Mouse (Mus musculus) C2C12 (cell line): ENCODE measurements around the gene Car7. TPM values are rescaled to one million over a fixed set of nuclear protein-coding genes. Genes with fewer than 3 reads are reported as not detected.

Experiments used
- H3K27me3 ChIP-seq: one replicate; pipeline ENCODE4 v1.6.1; 2011; ENCODE audit not compliant: control insufficient read depth, insufficient read depth, insufficient read length
- H3K36me3 ChIP-seq: one replicate; pipeline ENCODE4 v1.6.1; 2011; ENCODE audit not compliant: control insufficient read depth, insufficient read depth
- H3K4me3 ChIP-seq: one replicate; pipeline ENCODE4 v1.5.1; 2011; ENCODE audit warnings: mild to moderate bottlenecking, control low read depth; ENCODE audit not compliant: poor library complexity, insufficient read depth, severe bottlenecking
- H3K79me2 ChIP-seq: one replicate; pipeline ENCODE4 v1.6.1; 2011; ENCODE audit not compliant: control insufficient read depth, insufficient read depth
- H3K79me3 ChIP-seq: one replicate; pipeline ENCODE4 v1.6.1; 2011; ENCODE audit warnings: low read depth, control low read depth
- H3ac ChIP-seq: one replicate; pipeline ENCODE3; 2011; ENCODE audit warnings: low read depth; ENCODE audit not compliant: control insufficient read depth, insufficient read length
- CEBPB ChIP-seq: IDR thresholded peaks from one replicate; pipeline ENCODE4 v1.6.1; 2011; ENCODE audit warnings: low read depth, mild to moderate bottlenecking, control low read depth, moderate library complexity
- CTCF ChIP-seq: IDR thresholded peaks from one replicate; pipeline ENCODE4 v1.5.1; 2011; ENCODE audit not compliant: control insufficient read depth, insufficient read depth, insufficient read length
- FOSL1 ChIP-seq: IDR thresholded peaks from one replicate; pipeline ENCODE4 v1.8.0; 2011; ENCODE audit warnings: mild to moderate bottlenecking, low read length; ENCODE audit not compliant: poor library complexity, insufficient read depth, severe bottlenecking
- MAX ChIP-seq: IDR thresholded peaks from one replicate; pipeline ENCODE4 v1.6.1; 2011; ENCODE audit warnings: mild to moderate bottlenecking, control low read depth
- MYOD1 ChIP-seq: IDR thresholded peaks from one replicate; pipeline ENCODE4 v1.6.1; 2011; ENCODE audit warnings: low read depth; ENCODE audit not compliant: control insufficient read depth, insufficient read length
- MYOG ChIP-seq: IDR thresholded peaks from one replicate; pipeline ENCODE4 v1.6.1; 2011; ENCODE audit not compliant: control insufficient read depth, insufficient read length; ENCODE audit errors: extremely low read depth
- USF1 ChIP-seq: IDR thresholded peaks from one replicate; pipeline ENCODE4 v1.6.1; 2011; ENCODE audit warnings: low read depth, mild to moderate bottlenecking, control low read depth, moderate library complexity
- polyA plus RNA-seq: library from polyadenylated mRNA; unstranded; fragments of >200 nt; fragmentation: generic; extraction: Trizol; gene quantifications from one replicate; pipeline ENCODE4 v1.2.1, GENCODE M21; 2012; ENCODE audit warnings: missing spikeins

Gene Car7
- polyA plus RNA-seq, 1 experiment: 0.16 TPM

GRCm38 (mm10) chr8:104533551-104533950 is 938 bp upstream of the Car7 start:
- Histone ChIP-seq H3K79me2 (peaks cover 39% of the 10 kb centered on the region), H3K36me3 (peaks cover 19% of the 10 kb centered on the region), H3K27me3 (no peaks in the 10 kb centered on the region), H3K4me3 (peak overlapping the region; percentile 82), H3ac (no peak overlapping the region), H3K79me3 (peaks cover 22% of the 10 kb centered on the region)
- no peak for TF ChIP-seq USF1
- no peak for TF ChIP-seq CTCF
- no peak for TF ChIP-seq MYOG
- TF ChIP-seq MAX: no peak
- no peak for TF ChIP-seq CEBPB
- no peak for TF ChIP-seq MYOD1
- no peak for TF ChIP-seq FOSL1

- peaks cover 39% of the 10 kb centered on the region for H3K79me2 ChIP-seq
- TF ChIP-seq MYOG: no peak
- TF ChIP-seq FOSL1: no peak
- no peak for TF ChIP-seq USF1
- TF ChIP-seq MYOD1: no peak
- TF ChIP-seq MAX: no peak
- TF ChIP-seq CTCF: no peak
- no peak for TF ChIP-seq CEBPB
- peaks cover 22% of the 10 kb centered on the region for H3K79me3 ChIP-seq
Measured at GRCm38 (mm10) chr8:104534779-104535141, 271 bp downstream of the Car7 start.

GRCm38 (mm10) chr8:104535378-104535777 is 889 bp downstream of the Car7 start:
- Histone ChIP-seq H3ac (peak overlapping the region; percentile 51), H3K79me3 (peaks cover 22% of the 10 kb centered on the region), H3K4me3 (peak overlapping the region; percentile 82), H3K79me2 (peaks cover 38% of the 10 kb centered on the region), H3K27me3 (peaks cover 9% of the 10 kb centered on the region), H3K36me3 (peaks cover 4% of the 10 kb centered on the region)
- TF ChIP-seq CTCF (no peak), MYOD1 (no peak), MYOG (no peak), CEBPB (no peak), MAX (no peak), FOSL1 (no peak), USF1 (no peak)

More at GRCm38 (mm10) chr8:104534779-104535141, 271 bp downstream of the Car7 start:
- H3K27me3 ChIP-seq: peaks cover 2% of the 10 kb centered on the region
- H3ac ChIP-seq: peak overlapping the region; percentile 32
- H3K4me3 ChIP-seq: peak overlapping the region; percentile 82
- peaks cover 8% of the 10 kb centered on the region for H3K36me3 ChIP-seq

GRCm38 (mm10) chr8:104536028-104536427 is 1.5 kb downstream of the Car7 start:
- peaks cover 15% of the 10 kb centered on the region for H3K27me3 ChIP-seq
- no peaks in the 10 kb centered on the region for H3K36me3 ChIP-seq
- H3K79me3 ChIP-seq: peaks cover 21% of the 10 kb centered on the region
- TF ChIP-seq MYOG (no peak), CEBPB (no peak), USF1 (peak; percentile 24)
- H3K4me3 ChIP-seq: no peak overlapping the region
- H3ac ChIP-seq: no peak overlapping the region
- H3K79me2 ChIP-seq: peaks cover 32% of the 10 kb centered on the region

- Histone ChIP-seq H3K79me3 (no peaks in the 10 kb centered on the region), H3K4me3 (no peak overlapping the region), H3K27me3 (peaks cover 44% of the 10 kb centered on the region)
Measured at GRCm38 (mm10) chr8:104538896-104539295, 4.4 kb downstream of the Car7 start.

GRCm38 (mm10) chr8:104539566-104539965 is 5.1 kb downstream of the Car7 start:
- no peaks in the 10 kb centered on the region for H3K36me3 ChIP-seq
- no peak overlapping the region for H3ac ChIP-seq
- H3K79me3 ChIP-seq: no peaks in the 10 kb centered on the region
- H3K79me2 ChIP-seq: no peaks in the 10 kb centered on the region
- no peak for TF ChIP-seq MYOD1
- TF ChIP-seq CTCF: no peak
- no peak for TF ChIP-seq MAX
- TF ChIP-seq USF1: no peak
- no peak for TF ChIP-seq MYOG
- TF ChIP-seq CEBPB: no peak
- no peak for TF ChIP-seq FOSL1
- peaks cover 46% of the 10 kb centered on the region for H3K27me3 ChIP-seq
- H3K4me3 ChIP-seq: no peak overlapping the region

More at GRCm38 (mm10) chr8:104538896-104539295, 4.4 kb downstream of the Car7 start:
- H3K79me2 ChIP-seq: peaks cover 3% of the 10 kb centered on the region
- H3K36me3 ChIP-seq: no peaks in the 10 kb centered on the region
- no peak overlapping the region for H3ac ChIP-seq
- TF ChIP-seq MYOD1 (no peak), MYOG (no peak), USF1 (no peak), MAX (no peak)
